Mouse (Mus musculus): ENCODE data around the gene Elf2. TPM values are rescaled to one million over a fixed set of nuclear protein-coding genes. Genes with fewer than 3 reads are reported as not detected.
"Not testable (repeated sequence)": the region's sequence is repeated elsewhere in the genome, so short reads cannot be mapped to it uniquely, and the experiment has no call there.

Elf2 gene
- polyA plus RNA-seq, 2 experiments, result 14.7 to 20.7 TPM

GRCm38 (mm10) chr3:51322326-51322725 is 18.1 kb downstream of the Elf2 start:
- Histone ChIP-seq H3K36me3 (replicated peaks; ENCODE audit: control insufficient read depth, insufficient read depth, low read depth) (peaks cover 48% of the 10 kb centered on the region), H3K4me1 (replicated peaks; ENCODE audit: control insufficient read depth in 2 of 2, insufficient read depth in 2 of 2, low read length in 1 of 2) (no peaks in the 10 kb centered on the region), H3K9ac (replicated peaks) (no peak overlapping the region), H3K27me3 (ENCODE audit: control insufficient read depth, insufficient read depth, low read length) (no peaks in the 10 kb centered on the region), H3K4me3 (ENCODE audit: insufficient read depth in 1 of 2, low read depth in 2 of 2, low read length in 2 of 2) (no peak overlapping the region), H3K27ac (no peak overlapping the region), H3K4me2 (ENCODE audit: low read depth) (no peak overlapping the region), H3K9me3 (ENCODE audit: control insufficient read depth, low read length) (no peaks in the 10 kb centered on the region)
- no peak for TF ChIP-seq EP300 (IDR thresholded peaks at IDR 0.05; ENCODE audit: low read depth)
- no peak for TF ChIP-seq CTCF (IDR thresholded peaks at IDR 0.05; ENCODE audit: low read depth)
- ATAC-seq (ENCODE audit: insufficient read depth) (no peak), DNase-seq (ENCODE audit: low read depth in 3 of 3, low spot score in 3 of 3) (no peak)
- WGBS (ENCODE audit: insufficient replicate concordance), result 92% methylated on average over 7 of the region's 7 CpGs

GRCm38 (mm10) chr3:51321141-51321540 is 19.3 kb downstream of the Elf2 start:
- peaks cover 48% of the 10 kb centered on the region for H3K36me3 ChIP-seq (replicated peaks; ENCODE audit: control insufficient read depth, insufficient read depth, low read depth)
- H3K4me1 ChIP-seq (replicated peaks; ENCODE audit: control insufficient read depth in 2 of 2, insufficient read depth in 2 of 2, low read length in 1 of 2), result no peaks in the 10 kb centered on the region
- ATAC-seq (ENCODE audit: insufficient read depth) (no peak), DNase-seq (ENCODE audit: low read depth in 3 of 3, low spot score in 3 of 3) (no peak)
- TF ChIP-seq EP300 (IDR thresholded peaks at IDR 0.05; ENCODE audit: low read depth), result no peak
- no peak for TF ChIP-seq CTCF (IDR thresholded peaks at IDR 0.05; ENCODE audit: low read depth)
- H3K27ac ChIP-seq, result no peak overlapping the region
- H3K27me3 ChIP-seq (ENCODE audit: control insufficient read depth, insufficient read depth, low read length), result no peaks in the 10 kb centered on the region
- no peaks in the 10 kb centered on the region for H3K9me3 ChIP-seq (ENCODE audit: control insufficient read depth, low read length)
- H3K4me3 ChIP-seq (ENCODE audit: insufficient read depth in 1 of 2, low read depth in 2 of 2, low read length in 2 of 2), result no peak overlapping the region
- no peak overlapping the region for H3K9ac ChIP-seq (replicated peaks)
- no peak overlapping the region for H3K4me2 ChIP-seq (ENCODE audit: low read depth)
- 86% methylated on average over 5 of the region's 5 CpGs for WGBS (ENCODE audit: insufficient replicate concordance)

GRCm38 (mm10) chr3:51318053-51318452 is 22.4 kb downstream of the Elf2 start:
- not testable (repeated sequence) for H3K9ac ChIP-seq (replicated peaks); H3K9me3 ChIP-seq (ENCODE audit: control insufficient read depth, low read length); H3K27ac ChIP-seq; DNase-seq (ENCODE audit: low read depth in 3 of 3, low spot score in 3 of 3); H3K4me3 ChIP-seq (ENCODE audit: insufficient read depth in 1 of 2, low read depth in 2 of 2, low read length in 2 of 2); H3K4me1 ChIP-seq (replicated peaks; ENCODE audit: control insufficient read depth in 2 of 2, insufficient read depth in 2 of 2, low read length in 1 of 2); H3K27me3 ChIP-seq (ENCODE audit: control insufficient read depth, insufficient read depth, low read length); H3K4me2 ChIP-seq (ENCODE audit: low read depth); ATAC-seq (ENCODE audit: insufficient read depth)
- WGBS (ENCODE audit: insufficient replicate concordance), result 84% methylated on average over 3 of the region's 3 CpGs
- TF ChIP-seq CTCF (IDR thresholded peaks at IDR 0.05; ENCODE audit: low read depth), result peak; percentile 36; the same call in 1 of the 2 replicates
- peaks cover 46% of the 10 kb centered on the region for H3K36me3 ChIP-seq (replicated peaks; ENCODE audit: control insufficient read depth, insufficient read depth, low read depth)

GRCm38 (mm10) chr3:51316876-51317275 is 23.6 kb downstream of the Elf2 start:
- DNase-seq (ENCODE audit: low read depth in 3 of 3, low spot score in 3 of 3) (no peak), ATAC-seq (ENCODE audit: insufficient read depth) (no peak)
- Histone ChIP-seq H3K27me3 (ENCODE audit: control insufficient read depth, insufficient read depth, low read length) (no peaks in the 10 kb centered on the region), H3K9me3 (ENCODE audit: control insufficient read depth, low read length) (no peaks in the 10 kb centered on the region), H3K9ac (replicated peaks) (no peak overlapping the region), H3K27ac (no peak overlapping the region), H3K4me1 (replicated peaks; ENCODE audit: control insufficient read depth in 2 of 2, insufficient read depth in 2 of 2, low read length in 1 of 2) (no peaks in the 10 kb centered on the region), H3K4me2 (ENCODE audit: low read depth) (no peak overlapping the region), H3K36me3 (replicated peaks; ENCODE audit: control insufficient read depth, insufficient read depth, low read depth) (peaks cover 39% of the 10 kb centered on the region), H3K4me3 (ENCODE audit: insufficient read depth in 1 of 2, low read depth in 2 of 2, low read length in 2 of 2) (no peak overlapping the region)
- TF ChIP-seq EP300 (IDR thresholded peaks at IDR 0.05; ENCODE audit: low read depth) (no peak), CTCF (IDR thresholded peaks at IDR 0.05; ENCODE audit: low read depth) (no peak)
- 72% methylated on average over 10 of the region's 10 CpGs for WGBS (ENCODE audit: insufficient replicate concordance)

- no peak overlapping the region for H3K27ac ChIP-seq
- whole genome bisulfite sequencing (ENCODE audit: insufficient replicate concordance), result 33% methylated on average over 9 of the region's 9 CpGs
- H3K9me3 ChIP-seq (ENCODE audit: control insufficient read depth, low read length), result no peaks in the 10 kb centered on the region
- H3K4me3 ChIP-seq (ENCODE audit: insufficient read depth in 1 of 2, low read depth in 2 of 2, low read length in 2 of 2), result no peak overlapping the region
- no peaks in the 10 kb centered on the region for H3K27me3 ChIP-seq (ENCODE audit: control insufficient read depth, insufficient read depth, low read length)
- peaks cover 22% of the 10 kb centered on the region for H3K36me3 ChIP-seq (replicated peaks; ENCODE audit: control insufficient read depth, insufficient read depth, low read depth)
- H3K4me2 ChIP-seq (ENCODE audit: low read depth), result no peak overlapping the region
- no peak for TF ChIP-seq CTCF (IDR thresholded peaks at IDR 0.05; ENCODE audit: low read depth)
- no peak for TF ChIP-seq EP300 (IDR thresholded peaks at IDR 0.05; ENCODE audit: low read depth)
- 0 out of 4 replicates have a peak, but pooled peaks cover 0 to 4% of the 10 kb centered on the region in 2 experiments for H3K4me1 ChIP-seq (replicated peaks; ENCODE audit: control insufficient read depth in 2 of 2, insufficient read depth in 2 of 2, low read length in 1 of 2)
- ATAC-seq (ENCODE audit: insufficient read depth), result no peak
- H3K9ac ChIP-seq (replicated peaks), result no peak overlapping the region
- DNase-seq (ENCODE audit: low read depth in 3 of 3, low spot score in 3 of 3), result no peak
Observed at GRCm38 (mm10) chr3:51311638-51312037, 28.8 kb downstream of the Elf2 start.
